Mouse (Mus musculus) stomach, postnatal 0 days (tissue): ENCODE results near the gene Tor1a.

Experiments
- CTCF ChIP-seq: IDR thresholded peaks from 2 replicates; pipeline ENCODE4 v1.5.1; 2016; ENCODE audit warnings: antibody characterized with exemption, low read depth, mild to moderate bottlenecking, moderate library complexity
- EP300 ChIP-seq: optimal IDR thresholded peaks from 2 replicates; pipeline ENCODE3; 2016; ENCODE audit warnings: antibody characterized with exemption

DNA sequence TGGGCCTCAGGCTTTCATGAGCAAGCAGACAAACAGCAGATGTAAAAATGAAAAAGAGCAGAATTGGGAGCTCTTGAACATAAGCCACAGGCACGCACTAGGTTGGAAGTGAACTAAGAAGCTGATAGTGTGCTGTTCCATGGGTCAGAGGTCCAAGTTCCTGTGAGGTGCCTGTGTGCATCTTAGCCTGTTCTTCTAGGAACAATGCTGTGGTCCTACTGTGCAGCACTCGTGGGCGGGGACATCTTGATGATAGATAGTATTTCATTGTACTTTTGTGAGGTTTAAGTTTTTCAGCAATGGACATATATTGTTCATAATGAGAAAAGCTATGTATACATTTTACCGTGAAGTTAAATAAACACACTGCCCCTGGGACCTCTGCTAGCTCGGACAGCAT, 39.5 kb upstream of the Tor1a start:
- TF ChIP-seq CTCF (no peak), EP300 (no peak)
